Mouse (Mus musculus) brain, embryonic 14.5 days (tissue): ENCODE measurements around the gene Lmntd1.

Experiments
- CTCF ChIP-seq: fragments of 200-500 bp; IDR thresholded peaks from 2 replicates; pipeline ENCODE4 v1.5.1; 2012; ENCODE audit warnings: inconsistent platforms, mild to moderate bottlenecking, moderate library complexity, borderline replicate concordance; ENCODE audit not compliant: insufficient read depth, insufficient read length; ENCODE audit errors: extremely low read depth
- POLR2A ChIP-seq: fragments of 200-500 bp; IDR thresholded peaks from 2 replicates; pipeline ENCODE4 v1.6.1; 2012; ENCODE audit warnings: mild to moderate bottlenecking, inconsistent platforms, borderline replicate concordance; ENCODE audit not compliant: poor library complexity, insufficient read depth, insufficient read length, severe bottlenecking; ENCODE audit errors: extremely low read depth

DNA sequence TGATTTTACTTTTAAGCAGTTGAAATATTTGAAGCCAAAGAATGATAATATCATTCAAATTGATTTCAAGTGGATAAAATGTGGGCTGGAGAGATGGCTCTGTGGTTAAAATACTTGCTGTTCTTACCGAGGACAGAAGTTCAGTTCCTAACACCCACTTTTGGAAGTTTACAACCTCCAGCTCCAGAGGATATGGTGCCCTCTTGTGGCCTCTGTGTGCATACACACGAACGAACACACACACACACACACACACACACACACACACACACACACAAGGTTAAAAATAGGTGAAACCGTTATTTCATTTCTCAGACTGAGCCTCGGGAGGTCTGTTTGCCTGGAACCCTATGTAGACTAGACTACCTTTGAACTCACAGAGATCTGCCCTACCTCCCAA, 260.3 kb downstream of the Lmntd1 start:
- TF ChIP-seq CTCF, result no peak
- TF ChIP-seq POLR2A, result no peak
